Mouse (Mus musculus): ENCODE data around the gene Patj. TPM values are rescaled to one million over a fixed set of nuclear protein-coding genes. Genes with fewer than 3 reads are reported as not detected.
A peak's percentile ranks its signal among the peaks of the same experiment; 100 is the strongest.
"Not testable (repeated sequence)": the region's sequence is repeated elsewhere in the genome, so short reads cannot be mapped to it uniquely, and the experiment has no call there.

The Patj gene
- total and polyA plus RNA-seq, 3 experiments = 0.19 to 0.46 TPM; not detected in 1

DNA sequence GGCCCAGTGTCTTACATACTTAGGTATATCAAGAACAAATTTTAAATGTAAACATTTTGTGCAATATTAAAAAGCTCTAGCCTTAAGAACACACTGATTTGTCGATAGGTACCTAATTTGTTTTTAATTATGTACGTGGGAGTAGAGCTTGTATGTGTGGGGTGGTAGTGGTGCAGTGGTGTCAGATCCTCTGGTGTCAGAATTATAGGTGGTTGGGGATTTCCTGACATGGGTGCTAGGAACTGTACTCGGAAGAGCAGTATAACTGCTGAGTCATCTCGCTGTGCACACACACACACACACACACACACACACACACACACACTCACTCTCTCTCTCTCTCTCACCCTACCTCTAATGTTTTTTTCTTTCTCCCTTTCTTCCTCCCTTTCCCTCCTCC lies 12.9 kb downstream of the Patj start (continued):
- TF ChIP-seq GABPA (IDR thresholded peaks at IDR 0.05; ENCODE audit: low read depth, low read length) = no peak

DNA sequence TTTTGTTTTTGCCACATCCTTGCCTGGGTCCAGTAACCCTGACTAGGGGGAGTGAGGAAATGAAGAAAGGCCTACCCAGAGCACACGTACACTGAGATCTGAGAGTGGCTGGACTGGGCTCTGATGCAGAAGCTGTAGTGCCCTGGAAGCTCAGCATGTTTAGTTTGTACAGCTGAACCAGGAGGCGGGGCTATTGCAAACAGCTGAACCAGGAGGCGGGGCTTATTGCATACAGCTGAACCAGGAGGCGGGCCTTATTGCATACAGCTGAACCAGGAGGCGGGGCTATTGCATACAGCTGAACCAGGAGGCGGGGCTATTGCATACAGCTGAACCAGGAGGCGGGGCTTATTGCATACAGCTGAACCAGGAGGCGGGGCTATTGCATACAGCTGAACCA lies 19.6 kb downstream of the Patj start:
- not testable (repeated sequence) for H3K79me2 ChIP-seq (ENCODE audit: control insufficient read depth, insufficient read depth, low read length, poor library complexity); H3K27ac ChIP-seq (ENCODE audit: control insufficient read depth, low read depth, low read length); H3K9ac ChIP-seq (ENCODE audit: control insufficient read depth, low read depth, low read length, poor library complexity, severe bottlenecking); H3K36me3 ChIP-seq (ENCODE audit: control insufficient read depth in 1 of 2, insufficient read depth in 2 of 2, low read length in 2 of 2); H3K9me3 ChIP-seq (replicated peaks; ENCODE audit: insufficient read depth, low read length); H3K4me1 ChIP-seq (ENCODE audit: control insufficient read depth in 1 of 2, insufficient read depth in 2 of 2, low read length in 2 of 2); H3K4me3 ChIP-seq (ENCODE audit: control insufficient read depth in 1 of 2, insufficient read depth in 1 of 2, low read depth in 2 of 2, low read length in 2 of 2); H3K27me3 ChIP-seq (ENCODE audit: control insufficient read depth in 1 of 2, insufficient read depth in 2 of 2, low read length in 2 of 2)
- peak; percentile 8 for DNase-seq (ENCODE audit: low read depth, low spot score)

DNA sequence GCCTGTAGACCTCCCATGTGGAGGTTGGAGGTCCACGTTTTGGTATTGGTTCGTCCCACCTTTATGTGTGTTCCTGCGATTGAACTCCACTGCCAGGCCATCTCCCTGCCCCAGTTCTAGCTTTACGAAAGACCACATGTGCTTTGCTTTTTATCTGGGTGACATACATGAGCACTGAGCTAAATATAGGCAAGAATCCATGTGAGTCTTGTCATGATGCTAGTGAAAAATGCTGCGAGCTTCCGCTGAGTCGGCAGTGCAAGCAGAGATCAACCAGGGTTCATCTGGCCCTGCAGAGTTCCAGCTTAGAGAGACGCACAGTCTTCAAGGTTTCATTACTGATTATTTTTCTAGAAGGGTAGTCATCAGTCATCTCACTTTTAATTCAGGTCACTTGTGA lies 32.8 kb downstream of the Patj start:
- Histone ChIP-seq H3K79me2 (ENCODE audit: control insufficient read depth, insufficient read depth, low read length, poor library complexity) (no peaks in the 10 kb centered on the region), H3K9ac (ENCODE audit: control insufficient read depth, low read depth, low read length, poor library complexity, severe bottlenecking) (no peak overlapping the region), H3K4me3 (ENCODE audit: control insufficient read depth in 1 of 2, insufficient read depth in 1 of 2, low read depth in 2 of 2, low read length in 2 of 2) (no peak overlapping the region), H3K9me3 (replicated peaks; ENCODE audit: insufficient read depth, low read length) (no peaks in the 10 kb centered on the region), H3K27me3 (ENCODE audit: control insufficient read depth in 1 of 2, insufficient read depth in 2 of 2, low read length in 2 of 2) (peaks cover 9 to 26% of the 10 kb centered on the region in 2 experiments), H3K4me1 (ENCODE audit: control insufficient read depth in 1 of 2, insufficient read depth in 2 of 2, low read length in 2 of 2) (no peaks in the 10 kb centered on the region), H3K27ac (ENCODE audit: control insufficient read depth, low read depth, low read length) (no peak overlapping the region), H3K36me3 (ENCODE audit: control insufficient read depth in 1 of 2, insufficient read depth in 2 of 2, low read length in 2 of 2) (no peaks in the 10 kb centered on the region)
- DNase-seq (ENCODE audit: low read depth, low spot score) = no peak
- TF ChIP-seq CHD2 (IDR thresholded peaks at IDR 0.05; ENCODE audit: low read length) = no peak
- no peak for TF ChIP-seq MYB (IDR thresholded peaks at IDR 0.05; ENCODE audit: low read depth, low read length)
- no peak for TF ChIP-seq USF1 (IDR thresholded peaks at IDR 0.05; ENCODE audit: low read depth, low read length)
- TF ChIP-seq GATA1 (IDR thresholded peaks at IDR 0.05; ENCODE audit: low read depth, low read length) = no peak
- TF ChIP-seq MYC (IDR thresholded peaks at IDR 0.05; ENCODE audit: low read depth, low read length) = no peak
- no peak for TF ChIP-seq MAZ (IDR thresholded peaks at IDR 0.05; ENCODE audit: low read depth, low read length)
- TF ChIP-seq UBTF (IDR thresholded peaks at IDR 0.05; ENCODE audit: borderline replicate concordance, insufficient read depth, low read depth, low read length) = no peak
- no peak for TF ChIP-seq USF2 (IDR thresholded peaks at IDR 0.05; ENCODE audit: borderline replicate concordance in 1 of 2, insufficient read depth in 1 of 2, low read depth in 1 of 2, low read length in 2 of 2)
- TF ChIP-seq SMC3 (IDR thresholded peaks at IDR 0.05; ENCODE audit: low read depth, low read length) = no peak
- TF ChIP-seq GABPA (IDR thresholded peaks at IDR 0.05; ENCODE audit: low read depth, low read length) = no peak
- no peak for TF ChIP-seq CHD1 (IDR thresholded peaks at IDR 0.05; ENCODE audit: low read depth, low read length)
- TF ChIP-seq E2F4 (IDR thresholded peaks at IDR 0.05; ENCODE audit: borderline replicate concordance, low read depth, low read length) = no peak
- TF ChIP-seq EP300 (IDR thresholded peaks at IDR 0.05; ENCODE audit: low read depth in 1 of 2, low read length in 2 of 2) = no peak
- TF ChIP-seq POLR2AphosphoS5 (IDR thresholded peaks at IDR 0.05; ENCODE audit: borderline replicate concordance, low read depth, low read length) = no peak
- no peak for TF ChIP-seq ETS1 (IDR thresholded peaks at IDR 0.05; ENCODE audit: low read depth, low read length)
- TF ChIP-seq MAFK (IDR thresholded peaks at IDR 0.05; ENCODE audit: borderline replicate concordance, low read depth, low read length) = no peak
- TF ChIP-seq RAD21 (IDR thresholded peaks at IDR 0.05; ENCODE audit: low read depth, low read length) = no peak
